Mouse (Mus musculus): ENCODE measurements around the gene Xlr5c.
"Not testable (repeated sequence)": the region's sequence is repeated elsewhere in the genome, so short reads cannot be mapped to it uniquely, and the experiment has no call there.

Gene Xlr5c

GRCm38 (mm10) chrX:73292876-73293275 lies at the start of gene Xlr5c, which contains the start of gene Xlr5a:
Gene Xlr5c (minus strand): TSS chrX:73292976.
Gene Xlr5a (minus strand): TSS chrX:73292976.
- DNase-seq = not testable (repeated sequence)

- DNase-seq = peak; percentile 70
These were observed 49.7 kb upstream of the Xlr5c start, which contains the start of gene Zfp275 for GRCm38 (mm10) chrX:73342483-73342895. Gene Zfp275 (plus strand): TSS chrX:73342621.

GRCm38 (mm10) chrX:73342068-73342467 lies 49.3 kb upstream of the Xlr5c start:
- DNase-seq = peak; percentile 1

- DNase-seq = no peak
These were observed 48.7 kb upstream of the Xlr5c start for GRCm38 (mm10) chrX:73341473-73341872.

- DNase-seq = no peak
These were observed 44.0 kb upstream of the Xlr5c start, which contains the start of gene Gm45015 for GRCm38 (mm10) chrX:73336740-73337139. Gene Gm45015 (minus strand): TSS chrX:73336840.

GRCm38 (mm10) chrX:73333548-73333947 lies 40.8 kb upstream of the Xlr5c start:
- no peak for DNase-seq

GRCm38 (mm10) chrX:73327215-73327614 lies 34.4 kb upstream of the Xlr5c start:
- DNase-seq = no peak

GRCm38 (mm10) chrX:73321029-73321428 lies 28.3 kb upstream of the Xlr5c start:
- no peak for DNase-seq

GRCm38 (mm10) chrX:73312522-73312921 lies 19.7 kb upstream of the Xlr5c start:
- peak; percentile 38 for DNase-seq

GRCm38 (mm10) chrX:73295745-73296144 lies 3.0 kb upstream of the Xlr5c start:
- peak; percentile 32 for DNase-seq

GRCm38 (mm10) chrX:73265270-73265669 lies 27.5 kb downstream of the Xlr5c start, which contains the start of gene Xlr3c:
Gene Xlr3c (minus strand): TSS chrX:73265390.
- not testable (repeated sequence) for DNase-seq

- DNase-seq = not testable (repeated sequence)
These were observed 30.3 kb downstream of the Xlr5c start for GRCm38 (mm10) chrX:73262428-73262827.

GRCm38 (mm10) chrX:73242821-73243325 lies 49.9 kb downstream of the Xlr5c start, which contains the start of gene Xlr4c:
Gene Xlr4c (minus strand): TSS chrX:73243130.
- DNase-seq = not testable (repeated sequence)

Measured in kidney, adult 9 months (tissue).